Mouse (Mus musculus): ENCODE measurements around the gene Cemip. TPM values are rescaled to one million over a fixed set of nuclear protein-coding genes. Genes with fewer than 3 reads are reported as not detected.
"Not testable (repeated sequence)": the region's sequence is repeated elsewhere in the genome, so short reads cannot be mapped to it uniquely, and the experiment has no call there.

Gene Cemip
- polyA plus RNA-seq (2017; shearing (Covaris generic)): under 1 TPM in 1 of 2 experiments, not detected in 1; 0.22 TPM

- peak; percentile 57 for ATAC-seq
Measured at GRCm38 (mm10) chr7:84086039-84086829, at the start of gene Cemip. Gene Cemip (minus strand): TSS chr7:84086502.

GRCm38 (mm10) chr7:84132704-84133103, 46.4 kb upstream of the Cemip start:
- no peak for ATAC-seq

GRCm38 (mm10) chr7:84131736-84132135, 45.4 kb upstream of the Cemip start:
- ATAC-seq: no peak

- no peak for ATAC-seq
Measured at GRCm38 (mm10) chr7:84128661-84129060, 42.4 kb upstream of the Cemip start.

- ATAC-seq: no peak
Measured at GRCm38 (mm10) chr7:84125730-84126129, 39.4 kb upstream of the Cemip start.

GRCm38 (mm10) chr7:84123651-84124050, 37.3 kb upstream of the Cemip start:
- not testable (repeated sequence) for ATAC-seq

- ATAC-seq: no peak
Measured at GRCm38 (mm10) chr7:84121778-84122177, 35.5 kb upstream of the Cemip start.

- no peak for ATAC-seq
Measured at GRCm38 (mm10) chr7:84120142-84120760, 33.9 kb upstream of the Cemip start.

- ATAC-seq: peak; percentile 54
Measured at GRCm38 (mm10) chr7:84119216-84120105, 33.2 kb upstream of the Cemip start.

GRCm38 (mm10) chr7:84117543-84118122, 31.3 kb upstream of the Cemip start:
- ATAC-seq: no peak

GRCm38 (mm10) chr7:84116621-84117542, 30.6 kb upstream of the Cemip start:
- ATAC-seq: no peak

- peak; percentile 86 for ATAC-seq
Measured at GRCm38 (mm10) chr7:84115385-84115784, 29.1 kb upstream of the Cemip start.

- no peak for ATAC-seq
Measured at GRCm38 (mm10) chr7:84114775-84115174, 28.5 kb upstream of the Cemip start.

- no peak for ATAC-seq
Measured at GRCm38 (mm10) chr7:84113035-84113390, 26.7 kb upstream of the Cemip start.

GRCm38 (mm10) chr7:84112351-84113034, 26.2 kb upstream of the Cemip start:
- ATAC-seq: no peak

GRCm38 (mm10) chr7:84111716-84112350, 25.5 kb upstream of the Cemip start:
- ATAC-seq: no peak

GRCm38 (mm10) chr7:84106942-84107341, 20.6 kb upstream of the Cemip start:
- ATAC-seq: no peak

- ATAC-seq: no peak
Measured at GRCm38 (mm10) chr7:84102589-84102988, 16.3 kb upstream of the Cemip start.

- no peak for ATAC-seq
Measured at GRCm38 (mm10) chr7:84100672-84101071, 14.4 kb upstream of the Cemip start.

GRCm38 (mm10) chr7:84098098-84098497, 11.8 kb upstream of the Cemip start:
- ATAC-seq: no peak

All from activated CD4-positive, CD25-positive, alpha-beta regulatory T cell, adult 4 months (primary cell).